Mouse (Mus musculus): ENCODE measurements around the gene Spg7. TPM values are rescaled to one million over a fixed set of nuclear protein-coding genes. Genes with fewer than 3 reads are reported as not detected.

Gene Spg7
- total RNA-seq, 1 experiment from 2014 or later: 50.2 TPM

- ATAC-seq (replicated peaks; ENCODE audit: insufficient number of reproducible peaks, low FRiP score, low TSS enrichment, poor library complexity, severe bottlenecking): no peak
Measured at GRCm38 (mm10) chr8:123113908-123114469, 51.2 kb downstream of the Spg7 start.

- ATAC-seq (replicated peaks; ENCODE audit: insufficient number of reproducible peaks, low FRiP score, low TSS enrichment, poor library complexity, severe bottlenecking): no peak
Measured at GRCm38 (mm10) chr8:123114644-123115043, 51.9 kb downstream of the Spg7 start.

GRCm38 (mm10) chr8:123117127-123117731 is 54.5 kb downstream of the Spg7 start, which contains the start of gene Cpne7:
Gene Cpne7, plus strand, starts transcription at chr8:123117374.
- ATAC-seq (replicated peaks; ENCODE audit: insufficient number of reproducible peaks, low FRiP score, low TSS enrichment, poor library complexity, severe bottlenecking): no peak

- no peak for ATAC-seq (replicated peaks; ENCODE audit: insufficient number of reproducible peaks, low FRiP score, low TSS enrichment, poor library complexity, severe bottlenecking)
Measured at GRCm38 (mm10) chr8:123117744-123118143, 55.0 kb downstream of the Spg7 start.

- ATAC-seq (replicated peaks; ENCODE audit: insufficient number of reproducible peaks, low FRiP score, low TSS enrichment, poor library complexity, severe bottlenecking): no peak
Measured at GRCm38 (mm10) chr8:123122059-123122458, 59.3 kb downstream of the Spg7 start.

- no peak for ATAC-seq (replicated peaks; ENCODE audit: insufficient number of reproducible peaks, low FRiP score, low TSS enrichment, poor library complexity, severe bottlenecking)
Measured at GRCm38 (mm10) chr8:123122670-123123069, 59.9 kb downstream of the Spg7 start.

- ATAC-seq (replicated peaks; ENCODE audit: insufficient number of reproducible peaks, low FRiP score, low TSS enrichment, poor library complexity, severe bottlenecking): no peak
Measured at GRCm38 (mm10) chr8:123126193-123126816, 63.6 kb downstream of the Spg7 start.

GRCm38 (mm10) chr8:123131041-123131440 is 68.3 kb downstream of the Spg7 start:
- no peak for ATAC-seq (replicated peaks; ENCODE audit: insufficient number of reproducible peaks, low FRiP score, low TSS enrichment, poor library complexity, severe bottlenecking)

- no peak for ATAC-seq (replicated peaks; ENCODE audit: insufficient number of reproducible peaks, low FRiP score, low TSS enrichment, poor library complexity, severe bottlenecking)
Measured at GRCm38 (mm10) chr8:123132953-123133352, 70.2 kb downstream of the Spg7 start.

GRCm38 (mm10) chr8:123134149-123134713 is 71.5 kb downstream of the Spg7 start:
- ATAC-seq (replicated peaks; ENCODE audit: insufficient number of reproducible peaks, low FRiP score, low TSS enrichment, poor library complexity, severe bottlenecking): no peak

GRCm38 (mm10) chr8:123135406-123135805 is 72.7 kb downstream of the Spg7 start:
- ATAC-seq (replicated peaks; ENCODE audit: insufficient number of reproducible peaks, low FRiP score, low TSS enrichment, poor library complexity, severe bottlenecking): no peak

GRCm38 (mm10) chr8:123135806-123136205 is 73.1 kb downstream of the Spg7 start:
- ATAC-seq (replicated peaks; ENCODE audit: insufficient number of reproducible peaks, low FRiP score, low TSS enrichment, poor library complexity, severe bottlenecking): no peak

- ATAC-seq (replicated peaks; ENCODE audit: insufficient number of reproducible peaks, low FRiP score, low TSS enrichment, poor library complexity, severe bottlenecking): no peak
Measured at GRCm38 (mm10) chr8:123136287-123136686, 73.5 kb downstream of the Spg7 start.

- no peak for ATAC-seq (replicated peaks; ENCODE audit: insufficient number of reproducible peaks, low FRiP score, low TSS enrichment, poor library complexity, severe bottlenecking)
Measured at GRCm38 (mm10) chr8:123137645-123138077, 74.9 kb downstream of the Spg7 start.

GRCm38 (mm10) chr8:123138741-123139140 is 76.0 kb downstream of the Spg7 start:
- ATAC-seq (replicated peaks; ENCODE audit: insufficient number of reproducible peaks, low FRiP score, low TSS enrichment, poor library complexity, severe bottlenecking): no peak

GRCm38 (mm10) chr8:123141741-123142462 is 79.2 kb downstream of the Spg7 start:
- ATAC-seq (replicated peaks; ENCODE audit: insufficient number of reproducible peaks, low FRiP score, low TSS enrichment, poor library complexity, severe bottlenecking): no peak

GRCm38 (mm10) chr8:123145279-123145678 is 82.5 kb downstream of the Spg7 start:
- ATAC-seq (replicated peaks; ENCODE audit: insufficient number of reproducible peaks, low FRiP score, low TSS enrichment, poor library complexity, severe bottlenecking): no peak

GRCm38 (mm10) chr8:123146390-123146789 is 83.6 kb downstream of the Spg7 start:
- no peak for ATAC-seq (replicated peaks; ENCODE audit: insufficient number of reproducible peaks, low FRiP score, low TSS enrichment, poor library complexity, severe bottlenecking)
